Mouse (Mus musculus) embryo, embryonic 11 days (tissue): ENCODE measurements around the gene Foxp4.

ENCODE experiments used
- DNase-seq: peaks from one replicate; pipeline ENCODE4 v3.0.0-alpha.2; 2015

The Foxp4 gene

DNA sequence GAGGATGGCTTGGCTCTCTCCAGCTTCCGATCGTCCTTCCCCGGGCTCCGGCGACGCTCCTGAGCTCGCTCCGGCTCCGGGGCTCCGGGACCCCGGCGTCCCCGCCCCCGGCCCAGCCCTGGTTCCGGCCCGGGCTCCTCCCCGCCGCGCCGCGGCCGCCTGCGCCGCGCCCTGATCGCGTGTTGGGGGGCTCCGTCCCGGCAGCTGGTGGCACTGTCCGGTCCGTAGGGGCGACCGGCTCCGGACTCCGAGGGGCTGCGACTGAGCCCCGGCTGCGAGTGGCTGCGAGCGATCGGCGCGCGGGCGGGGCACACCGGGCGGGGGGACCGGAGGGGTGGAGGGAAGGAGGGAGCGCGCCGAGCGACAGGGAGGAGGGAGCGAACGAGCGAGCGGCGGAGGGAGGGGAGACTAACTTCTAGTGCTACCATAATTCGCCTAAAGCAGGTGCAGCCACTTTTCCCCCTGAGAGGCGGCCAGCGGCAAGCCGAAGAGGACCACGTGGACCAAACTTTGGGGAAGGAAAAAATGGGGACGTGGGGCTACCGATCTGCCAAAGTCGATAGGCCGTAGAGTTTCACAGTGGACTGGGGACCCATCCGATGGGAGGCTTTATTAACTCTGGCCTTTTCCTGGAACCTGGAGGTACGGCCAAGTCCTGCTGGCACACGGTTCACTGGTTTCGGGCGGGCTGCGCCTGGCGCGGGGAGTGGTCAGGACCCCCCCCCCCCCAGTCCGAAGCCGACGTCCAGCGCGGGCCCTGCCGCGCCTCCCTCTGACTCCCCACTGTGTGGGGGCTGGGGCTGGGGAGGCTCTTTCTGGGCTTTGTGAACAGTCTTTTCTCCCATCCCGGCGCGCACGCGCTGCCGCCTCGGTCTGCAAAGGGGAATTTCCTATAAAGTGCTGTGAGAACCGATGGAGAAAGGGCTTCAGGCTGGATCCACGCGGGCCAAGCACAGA is at the start of gene Foxp4:
Gene Foxp4, minus strand, starts transcription at position 263 of the 957 bp plus-strand sequence.
- DNase-seq: peak; percentile 98

DNA sequence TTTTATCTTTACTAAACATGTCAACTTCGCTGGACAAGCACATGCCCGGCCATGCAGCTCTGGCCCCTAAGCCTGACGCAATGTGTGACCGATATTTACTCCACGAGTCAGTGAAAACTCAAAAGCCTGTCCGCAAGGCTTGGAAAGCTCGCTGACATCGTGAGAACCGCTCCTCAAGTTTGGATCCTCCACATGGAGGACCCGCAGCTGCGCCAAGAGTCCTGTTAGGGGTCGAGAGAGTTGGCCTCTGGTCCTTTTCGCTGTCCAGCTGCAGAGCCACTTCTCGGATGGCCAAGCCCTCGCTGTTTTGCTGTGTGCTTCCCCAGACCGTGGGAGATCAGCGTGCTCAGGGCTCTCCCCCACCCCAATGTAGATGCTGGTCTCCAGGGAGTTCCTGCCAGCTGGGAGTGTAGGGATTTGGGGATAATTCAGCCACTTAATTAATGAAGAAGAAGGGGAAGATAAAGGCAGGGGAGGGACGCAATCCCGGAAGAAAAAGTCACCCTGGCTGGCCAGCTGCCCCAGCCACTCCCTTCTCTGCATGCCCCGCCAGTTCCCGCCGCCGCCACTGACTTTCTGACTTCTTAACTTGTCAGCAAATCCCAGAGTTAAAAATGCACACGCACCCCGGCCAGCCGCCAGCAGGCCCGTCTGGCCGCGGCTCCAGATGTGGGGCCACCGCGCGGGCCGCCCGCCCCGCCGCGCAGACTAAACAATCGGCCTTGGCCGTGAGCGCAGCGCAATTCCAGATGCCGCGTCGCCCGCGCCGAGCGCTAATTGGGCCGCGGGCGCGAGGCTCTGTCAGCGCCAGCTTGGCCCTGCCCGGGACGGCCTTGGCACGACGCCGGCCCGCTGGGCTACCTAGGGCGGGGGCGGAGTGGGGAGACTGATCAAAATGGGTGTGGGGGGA is 49.4 kb upstream of the Foxp4 start:
- peak; percentile 91 for DNase-seq

DNA sequence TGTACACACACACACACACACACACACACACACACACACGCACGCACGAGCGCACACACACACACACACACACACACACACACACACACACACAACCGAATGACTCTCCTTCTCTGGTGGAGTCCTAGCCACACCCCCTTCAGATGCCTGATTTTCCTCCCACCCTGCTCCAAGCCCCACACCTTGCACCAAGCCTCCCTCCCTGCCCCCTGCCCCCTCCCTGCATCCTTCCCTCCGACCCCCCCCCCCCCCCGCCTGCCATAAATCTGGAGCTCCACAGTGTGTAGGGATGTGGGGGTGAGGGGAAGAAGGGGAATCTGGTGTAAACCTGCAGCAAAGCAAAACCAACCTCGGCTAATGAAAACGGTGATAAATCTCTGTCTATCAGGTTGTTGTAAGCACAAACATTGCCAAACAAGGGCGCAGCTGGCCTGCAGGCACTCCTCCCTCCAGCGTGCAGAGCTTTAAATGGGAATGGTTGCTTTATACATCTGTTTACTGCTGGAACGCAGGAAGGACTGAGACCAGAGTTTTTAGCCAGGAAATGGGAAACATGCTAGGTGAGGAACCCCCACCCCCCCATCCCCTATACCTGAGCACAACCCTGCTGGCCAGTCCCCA is 41.5 kb upstream of the Foxp4 start:
- DNase-seq: peak; percentile 57

DNA sequence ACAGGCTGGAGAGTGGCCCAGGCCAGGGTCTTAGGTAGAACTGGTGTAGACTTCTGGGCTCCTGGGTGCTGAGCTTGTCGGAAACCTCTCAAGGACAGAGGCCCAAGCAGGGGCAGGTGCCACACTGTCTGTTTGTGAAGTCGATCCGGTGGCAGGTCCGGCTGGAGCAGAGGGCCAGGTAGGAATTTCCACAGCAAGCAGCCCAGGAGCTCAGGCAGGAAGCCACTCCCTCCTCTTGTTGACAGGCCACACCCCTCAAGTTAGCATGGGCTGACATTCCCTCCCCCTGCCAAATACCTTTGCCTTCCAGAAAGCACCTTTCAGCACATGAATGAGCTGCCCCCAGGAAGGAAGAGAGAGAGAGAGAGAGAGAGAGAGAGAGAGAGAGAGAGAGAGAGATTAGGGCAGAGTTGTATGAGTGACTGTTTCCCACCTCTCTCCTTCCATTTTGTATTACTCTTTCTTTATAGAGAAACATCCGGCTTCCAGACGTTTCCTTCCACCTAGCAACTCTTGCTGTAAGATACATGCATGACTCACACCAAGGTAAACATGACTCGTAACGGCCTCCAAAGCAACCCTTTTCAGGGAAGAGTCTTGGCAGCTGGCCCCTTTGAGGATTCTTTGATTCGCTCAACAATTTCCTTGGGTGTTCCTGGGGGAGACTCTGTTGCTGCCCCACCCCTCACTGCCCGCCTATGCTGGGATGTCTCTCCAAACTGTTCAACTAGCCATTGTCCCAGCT is 33.8 kb upstream of the Foxp4 start:
- DNase-seq: no peak

DNA sequence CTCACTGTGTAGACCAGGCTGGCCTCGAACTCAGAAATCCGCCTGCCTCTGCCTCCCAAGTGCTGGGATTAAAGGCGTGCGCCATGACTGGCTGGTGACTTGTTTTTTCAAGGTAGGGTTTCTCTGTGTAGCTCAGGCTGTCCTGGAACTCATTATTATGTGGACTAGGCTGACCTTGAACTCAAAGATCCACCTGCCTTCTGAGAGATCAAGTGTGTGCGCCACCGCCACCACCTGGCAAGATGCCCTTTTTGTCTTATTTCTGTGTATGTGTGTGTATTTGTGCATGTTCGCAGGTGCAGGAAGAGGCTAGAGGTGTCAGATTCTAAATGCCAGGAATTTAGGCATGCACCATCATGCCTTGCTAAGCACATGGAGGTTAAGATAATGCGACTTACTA is 32.0 kb upstream of the Foxp4 start:
- no peak for DNase-seq

DNA sequence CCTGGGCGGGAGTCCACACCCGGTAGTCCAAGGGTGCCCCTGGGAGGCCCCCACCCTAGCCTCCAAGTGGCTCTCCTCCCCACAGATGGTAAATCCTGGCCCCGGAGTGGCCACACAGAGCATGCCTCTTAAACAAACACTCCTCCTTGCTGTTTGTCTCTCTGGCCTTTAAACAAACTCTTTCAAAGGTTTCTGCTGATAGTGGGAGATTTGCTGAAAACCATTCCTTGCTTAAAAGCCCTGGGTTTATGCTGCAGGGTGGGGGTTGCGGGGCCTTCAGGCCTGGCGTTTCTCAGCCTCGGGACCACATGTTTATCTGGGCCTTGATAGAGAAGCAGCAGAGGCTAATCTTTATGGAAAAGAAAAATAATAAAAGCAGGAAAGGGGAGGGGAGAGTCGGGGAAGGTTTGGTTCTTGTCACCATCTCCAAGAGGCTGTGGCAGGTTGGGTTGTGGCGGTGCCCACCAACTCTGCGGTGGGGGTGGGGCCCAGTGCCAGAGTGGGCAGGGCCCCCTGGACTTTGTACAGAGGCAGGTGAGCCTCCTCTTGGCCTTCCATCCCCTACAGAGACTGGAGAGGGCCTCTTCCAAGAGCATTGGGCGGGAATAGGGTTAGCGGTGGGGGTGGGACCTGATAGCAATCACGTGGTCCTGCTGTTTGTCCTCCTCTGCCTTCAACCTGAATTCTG is 30.8 kb upstream of the Foxp4 start:
- DNase-seq: no peak

DNA sequence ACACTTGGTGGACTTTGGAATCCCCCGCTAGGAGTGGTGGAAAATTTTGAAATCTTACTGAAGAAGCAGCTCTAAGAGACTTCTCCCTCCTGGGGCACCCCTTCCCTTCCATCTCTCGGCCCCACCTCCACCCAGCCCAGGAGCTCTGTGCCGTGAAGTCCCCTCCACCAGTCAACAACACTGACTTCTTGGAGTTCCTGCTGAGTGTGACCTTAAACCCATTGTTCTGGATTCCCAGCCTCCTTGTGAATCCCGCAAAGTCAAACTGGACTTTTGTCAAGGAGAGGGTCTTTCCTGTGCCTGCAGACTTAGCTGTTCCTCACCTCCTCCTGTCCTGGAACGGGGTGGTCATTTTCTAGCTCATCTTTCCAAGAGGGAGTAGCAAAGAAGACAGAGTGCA is 28.8 kb upstream of the Foxp4 start:
- DNase-seq: no peak

DNA sequence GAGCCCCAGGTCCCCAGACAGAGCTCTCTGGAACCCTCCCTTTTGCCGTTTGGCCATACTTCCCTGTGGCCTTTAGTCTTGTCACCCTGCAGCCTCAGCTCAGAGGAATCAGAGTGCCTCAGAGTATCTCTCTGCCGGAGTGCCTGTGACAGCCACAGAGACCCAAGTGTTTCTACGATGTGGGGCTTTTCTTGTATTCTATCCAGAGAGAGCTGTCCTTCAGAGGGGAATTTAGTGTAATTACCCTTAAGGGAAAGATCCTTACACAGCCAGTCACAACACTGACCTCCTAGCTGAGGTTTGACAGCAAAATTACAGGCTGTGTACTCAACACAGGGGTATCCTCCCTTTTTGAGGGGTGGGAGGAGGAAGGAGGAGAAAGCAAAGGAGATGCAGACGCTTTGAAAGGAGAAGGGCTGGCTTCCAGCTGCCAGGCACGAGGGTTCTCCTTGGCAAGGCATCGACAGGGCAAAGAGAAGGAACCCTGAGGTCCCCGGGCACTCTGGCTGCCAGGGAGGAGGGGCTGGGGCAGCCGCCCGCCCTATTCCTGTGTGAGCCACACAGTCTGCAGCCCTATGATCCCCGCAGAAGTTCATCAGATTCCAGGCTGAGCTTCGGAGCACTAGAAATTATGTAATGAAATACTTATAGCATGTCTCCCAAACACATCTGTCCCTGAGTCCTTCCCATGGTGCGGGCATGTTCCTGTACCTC is 28.1 kb upstream of the Foxp4 start:
- DNase-seq: no peak

DNA sequence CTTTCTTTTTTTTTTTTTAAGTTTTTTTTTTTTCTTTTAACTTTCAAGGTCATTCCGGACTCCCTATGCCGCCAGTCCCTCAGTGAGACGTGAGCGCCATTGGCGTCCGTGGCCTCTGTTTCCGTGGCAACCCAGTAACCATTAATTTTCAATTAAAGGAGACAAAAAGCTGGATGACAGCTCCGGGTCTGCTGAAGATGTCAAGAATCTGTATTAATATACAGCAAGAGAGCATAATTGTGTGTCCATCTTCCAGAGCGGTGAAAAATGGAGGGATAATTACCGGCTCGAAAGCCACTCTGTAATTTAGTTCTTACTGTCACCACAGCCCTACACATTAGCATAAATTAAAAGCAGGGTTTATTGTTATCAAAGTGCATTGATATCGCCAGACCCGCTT is 27.0 kb upstream of the Foxp4 start:
- peak; percentile 62 for DNase-seq

DNA sequence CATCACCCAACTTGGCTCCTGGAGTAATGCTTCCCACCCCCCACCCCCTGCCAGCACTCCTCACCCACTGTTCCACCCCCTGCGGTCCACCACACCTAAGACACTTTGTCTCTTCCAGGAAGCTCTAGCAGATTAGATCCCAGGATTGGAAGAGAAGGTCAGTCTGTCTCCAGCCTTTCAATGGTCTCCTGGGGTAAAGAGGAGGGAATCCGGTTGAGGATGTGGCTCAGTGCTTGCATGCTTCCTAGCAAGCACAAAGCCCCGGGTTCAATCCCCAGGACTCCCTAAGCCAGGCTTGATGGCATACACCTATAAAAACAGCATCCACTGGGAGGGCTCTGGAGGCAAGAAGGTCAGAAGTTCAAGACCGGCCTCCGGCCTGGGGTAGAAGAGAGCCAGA is 26.4 kb upstream of the Foxp4 start:
- no peak for DNase-seq

DNA sequence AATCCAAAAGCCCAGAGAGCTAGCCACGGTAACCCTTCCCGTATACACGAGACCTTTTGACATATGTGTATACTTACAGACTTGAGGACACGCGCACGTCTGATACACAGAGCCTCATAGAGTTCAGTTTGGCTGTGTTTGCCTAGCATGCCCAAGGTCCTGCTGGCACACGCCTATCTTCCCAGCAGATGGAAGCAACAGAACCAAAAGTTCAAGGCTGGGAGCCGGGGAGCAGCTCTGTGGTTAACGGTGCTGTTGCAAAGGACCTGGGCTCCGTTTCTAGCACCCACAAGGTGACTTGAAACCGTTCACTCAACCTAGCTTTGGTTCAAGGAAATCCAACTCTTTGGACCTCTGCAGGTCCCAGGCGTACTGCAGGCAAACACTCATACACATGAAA is 25.0 kb upstream of the Foxp4 start:
- DNase-seq: no peak

DNA sequence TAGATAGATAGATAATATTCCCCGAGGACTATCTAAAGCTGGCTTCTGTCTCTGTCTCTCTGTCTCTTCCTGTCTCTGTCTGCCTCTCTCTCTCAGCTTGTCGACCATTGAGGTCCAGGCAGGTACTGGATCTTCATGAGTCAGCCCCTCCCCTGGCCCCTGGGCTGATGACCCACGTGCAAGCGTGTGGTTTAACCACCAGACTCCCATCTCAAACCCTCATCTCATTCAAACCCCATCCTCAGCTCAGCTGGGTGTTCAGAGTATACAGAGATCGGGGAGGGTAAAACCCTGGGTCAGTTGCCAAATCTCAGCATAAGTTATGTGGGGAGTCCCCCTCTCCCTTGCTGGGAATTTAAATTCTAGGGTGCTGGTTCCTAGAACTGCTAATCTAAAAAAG is 24.3 kb upstream of the Foxp4 start:
- DNase-seq: no peak

DNA sequence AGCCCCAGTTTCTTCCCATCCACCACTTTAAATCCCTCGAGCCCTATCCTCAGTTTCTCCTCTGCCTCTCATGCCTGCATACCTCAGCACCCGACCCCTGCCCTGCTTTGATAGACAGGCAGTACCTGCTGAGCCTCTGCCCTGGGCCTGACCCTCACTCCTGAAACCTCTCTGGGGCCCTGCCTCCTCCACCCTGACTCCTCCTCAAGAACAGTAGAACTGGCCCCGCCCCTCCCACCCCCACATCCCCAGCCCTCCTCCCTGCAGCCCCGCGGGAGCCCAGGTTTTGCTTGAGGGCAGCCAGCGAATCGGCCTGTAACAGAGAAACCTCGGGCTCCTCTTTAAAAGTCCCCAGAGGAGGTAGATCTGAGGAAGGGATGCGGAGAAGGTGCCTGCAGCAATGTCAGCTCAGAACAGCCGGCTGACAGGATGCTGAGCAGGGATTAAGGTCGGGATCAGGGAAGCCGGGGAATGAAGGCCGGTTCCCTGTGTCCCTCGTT is 22.5 kb upstream of the Foxp4 start:
- peak; percentile 76 for DNase-seq

DNA sequence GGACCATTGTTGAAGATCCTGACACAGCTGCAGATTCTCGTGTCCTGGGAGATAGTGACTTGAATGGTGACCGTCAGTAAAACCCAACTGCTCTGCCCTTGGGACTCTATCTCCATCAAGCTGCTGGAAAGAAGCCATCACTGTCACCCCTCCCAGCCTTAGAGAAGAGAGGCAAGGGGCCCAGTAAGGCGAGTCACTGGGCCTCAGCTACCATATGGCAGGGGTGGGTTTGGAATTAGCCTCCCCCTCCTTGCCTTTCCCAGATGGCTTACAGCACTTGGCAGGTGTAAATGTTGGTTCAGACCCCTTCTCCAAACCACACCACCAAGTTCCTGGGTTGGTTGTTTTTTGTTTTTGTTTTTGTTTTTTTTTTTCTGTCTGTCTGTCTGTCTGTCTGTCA is 21.7 kb upstream of the Foxp4 start:
- no peak for DNase-seq

DNA sequence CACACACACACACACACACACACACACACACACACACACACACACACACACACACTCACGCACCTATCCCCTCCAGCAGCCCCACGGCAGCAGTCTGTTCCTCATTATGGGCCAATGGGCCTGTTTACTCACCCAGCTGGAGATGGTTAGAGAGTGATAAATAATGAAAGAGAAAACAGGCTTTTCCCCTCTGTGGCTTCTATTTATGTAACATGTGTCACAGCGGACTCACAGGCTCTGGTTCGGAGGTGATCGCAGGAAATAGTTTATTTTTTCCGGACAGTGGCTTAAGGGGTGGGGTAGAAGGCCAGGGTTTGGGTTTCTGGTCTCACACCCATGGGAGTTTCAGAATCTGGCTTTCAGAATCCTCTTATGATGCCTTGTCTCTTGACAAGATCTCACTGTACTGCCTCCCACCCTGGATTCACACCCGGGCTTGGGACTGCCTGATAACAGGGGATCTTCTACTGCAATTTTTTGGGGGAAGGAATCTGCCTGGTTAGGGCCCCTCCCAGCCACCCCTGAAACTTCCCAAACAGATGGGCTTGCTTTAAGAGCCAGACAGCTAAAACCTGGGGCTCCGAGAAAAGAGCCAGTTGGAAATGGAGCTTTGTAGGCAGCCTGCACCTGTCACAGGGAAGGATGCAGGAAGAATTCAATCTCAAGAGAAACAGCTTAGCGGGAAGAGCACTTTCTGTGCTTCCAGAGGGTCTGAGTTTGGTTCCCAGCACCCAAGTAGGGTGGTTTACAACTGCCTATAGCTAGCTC is 18.8 kb upstream of the Foxp4 start:
- DNase-seq: peak; percentile 75

DNA sequence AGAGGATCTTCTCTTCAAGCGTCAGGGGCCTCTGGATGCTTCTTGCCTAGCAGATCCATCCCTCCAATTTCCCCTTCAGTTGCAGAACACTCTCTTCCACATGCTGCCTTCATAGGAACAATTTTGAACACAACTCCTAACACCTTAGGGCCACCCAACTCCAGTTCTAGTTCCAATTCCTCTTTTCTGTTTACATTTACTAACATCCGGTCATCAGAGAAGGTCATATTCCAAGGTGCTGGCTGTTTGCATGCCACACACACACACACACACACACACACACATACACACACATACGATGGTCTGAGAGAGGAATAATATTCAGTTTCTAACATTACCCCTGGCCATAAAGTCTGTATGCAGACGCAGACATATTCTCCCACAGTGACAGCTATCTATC is 17.6 kb upstream of the Foxp4 start:
- no peak for DNase-seq

DNA sequence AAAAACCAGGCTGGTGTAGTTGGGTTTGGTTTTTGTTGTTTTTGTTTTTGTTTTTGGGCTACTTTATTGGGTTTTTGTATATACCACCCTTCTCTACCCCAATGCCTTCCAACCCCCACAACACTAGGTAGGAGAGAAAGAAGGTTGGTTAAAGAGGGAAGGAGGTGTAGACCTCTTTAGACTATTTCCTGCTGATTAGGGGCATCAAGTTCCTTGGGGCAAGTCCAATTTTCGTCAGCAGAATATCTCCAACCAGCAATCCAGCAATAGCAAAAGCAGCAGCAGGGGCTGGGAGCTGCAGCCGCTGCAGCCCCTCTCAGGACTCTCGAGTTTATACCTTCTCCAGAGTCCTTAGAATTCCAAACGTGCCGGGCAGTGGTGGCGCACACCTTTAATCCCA is 14.4 kb upstream of the Foxp4 start:
- DNase-seq: no peak

DNA sequence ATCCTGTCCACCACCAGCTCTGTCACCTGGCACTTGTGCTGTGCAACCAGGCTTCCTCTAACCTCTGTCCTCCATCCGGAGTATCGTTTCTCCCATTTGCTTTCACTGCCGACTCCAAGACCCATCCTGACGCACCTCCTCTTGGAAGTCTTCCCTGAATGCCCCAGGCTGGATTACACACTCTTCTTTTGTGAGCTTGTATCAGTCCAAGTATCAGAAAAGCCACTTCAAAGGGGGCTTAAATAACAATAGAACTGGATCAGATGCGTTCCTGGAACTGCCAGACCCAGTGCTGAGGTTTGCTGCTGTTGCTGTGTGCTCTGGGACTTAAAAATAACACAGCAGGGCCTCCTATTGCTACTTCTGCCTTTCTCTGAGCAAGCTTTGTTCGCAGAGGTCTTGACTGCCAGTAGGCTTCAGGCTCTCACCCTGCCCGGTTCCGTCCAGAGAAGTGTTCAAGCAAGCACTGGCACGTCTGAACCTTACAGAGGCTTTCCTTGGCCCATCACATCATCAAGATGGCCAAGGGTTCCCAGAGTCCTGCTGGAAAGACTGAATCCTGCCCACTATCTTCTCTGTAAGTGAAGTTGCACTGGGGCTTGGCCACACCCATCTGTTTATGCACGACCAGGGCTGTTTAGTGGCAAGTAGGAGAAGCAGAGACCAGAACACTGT is 13.6 kb upstream of the Foxp4 start:
- no peak for DNase-seq

DNA sequence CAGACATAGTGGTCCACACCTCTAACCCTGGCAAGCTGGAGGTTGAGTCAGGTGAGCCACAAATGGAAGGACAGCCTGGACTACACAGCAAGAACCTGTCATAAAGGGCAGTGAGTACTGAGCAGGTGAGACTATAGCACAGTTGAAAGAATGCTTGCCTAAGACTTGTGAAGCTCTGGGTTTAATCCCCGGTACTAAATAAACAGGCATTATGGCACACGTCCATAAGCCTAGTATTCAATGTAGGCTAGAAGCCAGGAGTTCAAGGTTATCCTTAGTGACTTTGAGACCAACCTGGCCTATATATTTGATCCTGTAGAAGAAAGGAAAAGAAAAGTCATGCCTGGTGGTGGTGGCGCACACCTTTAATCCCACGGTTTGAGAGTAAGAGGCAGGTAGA is 12.1 kb upstream of the Foxp4 start:
- no peak for DNase-seq

DNA sequence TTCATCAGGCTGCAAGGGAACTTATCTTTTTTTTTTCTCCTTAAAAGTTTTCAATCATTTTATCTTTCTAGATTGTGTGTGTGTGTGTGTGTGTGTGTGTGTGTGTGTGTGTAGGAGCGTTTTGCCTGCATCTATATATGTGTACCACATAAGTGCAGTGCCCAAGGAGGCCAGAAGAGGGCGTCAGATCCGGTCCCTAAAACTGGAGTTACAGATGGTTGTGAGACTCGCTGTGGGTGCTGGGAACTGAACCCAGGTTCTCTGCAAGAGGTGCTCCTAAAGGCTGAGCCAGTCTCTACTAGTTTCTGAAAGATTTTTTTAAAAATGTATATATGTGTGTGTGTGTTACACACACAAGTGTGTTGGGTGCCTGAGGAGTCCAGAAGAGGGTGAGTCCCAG is 5.0 kb upstream of the Foxp4 start:
- DNase-seq: no peak
